ENCODE assay signal across 8 mouse cellular contexts in genomic region chr11:101814375-101815102, GRCm38 (mm10). TPM values are rescaled to one million over a fixed set of nuclear protein-coding genes. Genes with fewer than 3 reads are reported as not detected.
DNase-seq lines count a peak whose midpoint lies in the region; ATAC-seq lines count a peak whose summit lies in the region.

No protein-coding gene starts in this region.

- H3K4me2 ChIP-seq in embryonic facial prominence, embryonic 14.5 days (ENCODE audit: low read depth, low read length), result peak overlapping the region; percentile 51
- peak overlapping the region; percentile 51 for H3K4me2 ChIP-seq in kidney, embryonic 15.5 days
- H3K4me2 ChIP-seq in limb, embryonic 15.5 days, result peak overlapping the region; percentile 44
- peak overlapping the region; percentile 42; the same call in 1 of the 2 replicates for H3K4me2 ChIP-seq in stomach, embryonic 16.5 days (ENCODE audit: low read depth, low read length)

- 0 out of 2 replicates have a peak overlapping the region, but pooled peaks have one; percentile 25 for H3K27ac ChIP-seq in embryonic facial prominence, embryonic 14.5 days (replicated peaks; ENCODE audit: low read depth, low read length)
- H3K27ac ChIP-seq in heart, embryonic 10.5 days, result peak overlapping the region; percentile 72
- peak overlapping the region; percentile 78 for H3K27ac ChIP-seq in kidney, embryonic 15.5 days
- peak overlapping the region; percentile 43; the same call in 1 of the 2 replicates for H3K27ac ChIP-seq in limb, embryonic 15.5 days
- no peak overlapping the region for H3K27ac ChIP-seq in stomach, embryonic 16.5 days (ENCODE audit: low read length)

- H3K4me1 ChIP-seq in embryonic facial prominence, embryonic 14.5 days (ENCODE audit: control insufficient read depth, insufficient read depth, low read length), result peaks cover 15% of the 10 kb centered on the region
- H3K4me1 ChIP-seq in heart, embryonic 10.5 days, result peaks cover 22% of the 10 kb centered on the region
- peaks cover 37% of the 10 kb centered on the region for H3K4me1 ChIP-seq in kidney, embryonic 15.5 days
- peaks cover 26% of the 10 kb centered on the region for H3K4me1 ChIP-seq in limb, embryonic 15.5 days
- peaks cover 14% of the 10 kb centered on the region; the same call in 1 of the 2 replicates for H3K4me1 ChIP-seq in stomach, embryonic 16.5 days (ENCODE audit: control insufficient read depth, insufficient read depth, low read length)

- peak overlapping the region; percentile 36; the same call in 1 of the 2 replicates for H3K9ac ChIP-seq in embryonic facial prominence, embryonic 14.5 days (ENCODE audit: low read depth, low read length)
- no peak overlapping the region for H3K9ac ChIP-seq in kidney, embryonic 15.5 days
- H3K9ac ChIP-seq in limb, embryonic 15.5 days, result no peak overlapping the region
- H3K9ac ChIP-seq in stomach, embryonic 16.5 days (ENCODE audit: low read length), result peak overlapping the region; percentile 37; the same call in 1 of the 2 replicates

- WGBS in embryonic facial prominence, embryonic 14.5 days, result 13% methylated on average over 23 of the region's 23 CpGs
- WGBS in heart, embryonic 10.5 days, result 11% methylated on average over 23 of the region's 23 CpGs
- WGBS in kidney, embryonic 15.5 days, result 17% methylated on average over 23 of the region's 23 CpGs
- 14% methylated on average over 23 of the region's 23 CpGs for WGBS in limb, embryonic 15.5 days
- 26% methylated on average over 23 of the region's 23 CpGs for WGBS in stomach, embryonic 16.5 days

- H3K27me3 ChIP-seq in embryonic facial prominence, embryonic 14.5 days (replicated peaks; ENCODE audit: control insufficient read depth, insufficient read depth, low read length), result no peaks in the 10 kb centered on the region; the same call in 1 of the 2 replicates
- peaks cover 12% of the 10 kb centered on the region for H3K27me3 ChIP-seq in heart, embryonic 10.5 days (ENCODE audit: insufficient read depth, poor library complexity, severe bottlenecking)
- peaks cover 41% of the 10 kb centered on the region for H3K27me3 ChIP-seq in kidney, embryonic 15.5 days
- peaks cover 8% of the 10 kb centered on the region; the same call in 1 of the 2 replicates for H3K27me3 ChIP-seq in limb, embryonic 15.5 days
- 0 out of 2 replicates have a peak, but pooled peaks cover 5% of the 10 kb centered on the region for H3K27me3 ChIP-seq in stomach, embryonic 16.5 days (ENCODE audit: control insufficient read depth, insufficient read depth, low read length)

- peak; percentile 77 for ATAC-seq in embryonic facial prominence, embryonic 14.5 days (ENCODE audit: low read depth)
- peak; percentile 43; the same call in 1 of the 2 replicates for ATAC-seq in kidney, embryonic 15.5 days (replicated peaks; ENCODE audit: low FRiP score)
- ATAC-seq in limb, embryonic 15.5 days (ENCODE audit: insufficient number of reproducible peaks, low FRiP score, low TSS enrichment, low read depth), result peak; percentile 80
- peak; percentile 9; the same call in 1 of the 2 replicates for ATAC-seq in stomach, embryonic 16.5 days (ENCODE audit: insufficient read depth, low FRiP score)

- peak; percentile 65 for DNase-seq in 416B (ENCODE audit: low read depth)
- DNase-seq in adrenal gland, postnatal 4 days (ENCODE audit: low spot score in 2 of 2), result peak; percentile 61 to 65
- DNase-seq in embryonic facial prominence, embryonic 14.5 days (ENCODE audit: low spot score), result peak; percentile 77
- DNase-seq in heart, embryonic 10.5 days (ENCODE audit: low spot score), result peak; percentile 90
- DNase-seq in natural killer cell, adult 2 months (ENCODE audit: low spot score in 2 of 2), result peak; percentile 50 to 68

- peak overlapping the region; percentile 24 for H3K4me3 ChIP-seq in embryonic facial prominence, embryonic 14.5 days (ENCODE audit: low read depth, low read length)
- peak overlapping the region; percentile 41 for H3K4me3 ChIP-seq in heart, embryonic 10.5 days
- peak overlapping the region; percentile 25 for H3K4me3 ChIP-seq in kidney, embryonic 15.5 days (replicated peaks)
- peak overlapping the region; percentile 20; the same call in 1 of the 2 replicates for H3K4me3 ChIP-seq in limb, embryonic 15.5 days
- no peak overlapping the region for H3K4me3 ChIP-seq in stomach, embryonic 16.5 days (replicated peaks; ENCODE audit: low read length)

- H3K36me3 ChIP-seq in embryonic facial prominence, embryonic 14.5 days (ENCODE audit: control insufficient read depth, insufficient read depth, low read length), result no peaks in the 10 kb centered on the region
- no peaks in the 10 kb centered on the region for H3K36me3 ChIP-seq in heart, embryonic 10.5 days
- H3K36me3 ChIP-seq in kidney, embryonic 15.5 days, result no peaks in the 10 kb centered on the region
- H3K36me3 ChIP-seq in limb, embryonic 15.5 days, result no peaks in the 10 kb centered on the region
- no peaks in the 10 kb centered on the region for H3K36me3 ChIP-seq in stomach, embryonic 16.5 days (ENCODE audit: control insufficient read depth, insufficient read depth, low read length)

- no peaks in the 10 kb centered on the region for H3K9me3 ChIP-seq in embryonic facial prominence, embryonic 14.5 days (ENCODE audit: control insufficient read depth, low read length)
- H3K9me3 ChIP-seq in heart, embryonic 10.5 days, result no peaks in the 10 kb centered on the region
- H3K9me3 ChIP-seq in kidney, embryonic 15.5 days (replicated peaks), result no peaks in the 10 kb centered on the region
- H3K9me3 ChIP-seq in limb, embryonic 15.5 days, result no peaks in the 10 kb centered on the region
- H3K9me3 ChIP-seq in stomach, embryonic 16.5 days (replicated peaks; ENCODE audit: control insufficient read depth, low read length), result no peaks in the 10 kb centered on the region

RNA-seq across cellular contexts. Expression of gene Etv4, which starts 29.4 kb away (rescaled TPM):
- 1 to 10 TPM; 6.5 to 9.9 TPM for total RNA-seq in adrenal gland, postnatal 4 days (2021)
- 9.3 and 11.8 TPM in 2 replicates for polyA plus RNA-seq in embryonic facial prominence, embryonic 14.5 days (2014; fragmentation: Nextera tagmentation; extraction: Ambion mirVana)
- 9.4 and 10.8 TPM in 2 replicates for polyA plus RNA-seq in heart, embryonic 10.5 days (2016; fragmentation: Nextera tagmentation; extraction: Ambion mirVana)
- polyA plus RNA-seq in kidney, embryonic 15.5 days (2015; fragmentation: Nextera tagmentation; extraction: Ambion mirVana), result 59.3 and 60.2 TPM in 2 replicates
- polyA plus RNA-seq in limb, embryonic 15.5 days (2015; fragmentation: Nextera tagmentation; extraction: Ambion mirVana), result 10.3 and 10.8 TPM in 2 replicates
- 4.9 and 6.6 TPM in 2 replicates for polyA plus RNA-seq in stomach, embryonic 16.5 days (2015; fragmentation: Nextera tagmentation; extraction: Ambion mirVana)

Comparison
In these comparisons a context has a peak if more than half of its experiments do, and no peak if none do; other contexts are left out.
1. ATAC-seq: peak in every context shown above with its lines; median percentile 80 in limb, embryonic 15.5 days; 77 in embryonic facial prominence, embryonic 14.5 days; 43 in kidney, embryonic 15.5 days; 9 in stomach, embryonic 16.5 days.
2. H3K9ac ChIP-seq: peak in embryonic facial prominence, embryonic 14.5 days (single experiment) and stomach, embryonic 16.5 days (single experiment); none in kidney, embryonic 15.5 days (single experiment) and limb, embryonic 15.5 days (single experiment).
3. Peak in every context shown above with its lines, with median percentiles within 50 percentile points of each other: DNase-seq and H3K4me2 ChIP-seq.